Mouse (Mus musculus): ENCODE measurements around the gene Polr2h. TPM values are rescaled to one million over a fixed set of nuclear protein-coding genes. Genes with fewer than 3 reads are reported as not detected.

The Polr2h gene
- polyA plus RNA-seq, 1 experiment from 2014 or later, result 82.3 TPM

GRCm38 (mm10) chr16:20756052-20756451 lies 38.6 kb downstream of the Polr2h start:
- Histone ChIP-seq H3K27me3 (replicated peaks) (no peaks in the 10 kb centered on the region), H3K36me3 (replicated peaks) (no peaks in the 10 kb centered on the region), H3K9ac (no peak overlapping the region), H3K27ac (no peak overlapping the region), H3K4me1 (no peaks in the 10 kb centered on the region), H3K4me3 (no peak overlapping the region), H3K4me2 (no peak overlapping the region), H3K9me3 (no peaks in the 10 kb centered on the region)
- ATAC-seq (replicated peaks), result no peak
- WGBS, result 96% methylated on average over 5 of the region's 5 CpGs

GRCm38 (mm10) chr16:20757385-20757784 lies 39.9 kb downstream of the Polr2h start:
- Histone ChIP-seq H3K9me3 (no peaks in the 10 kb centered on the region), H3K4me3 (no peak overlapping the region), H3K27ac (no peak overlapping the region), H3K4me2 (no peak overlapping the region), H3K27me3 (replicated peaks) (no peaks in the 10 kb centered on the region), H3K4me1 (no peaks in the 10 kb centered on the region), H3K36me3 (replicated peaks) (no peaks in the 10 kb centered on the region), H3K9ac (no peak overlapping the region)
- 74% methylated on average over 1 of the region's 1 CpGs for WGBS
- ATAC-seq (replicated peaks), result no peak

- Histone ChIP-seq H3K36me3 (replicated peaks) (no peaks in the 10 kb centered on the region), H3K27ac (no peak overlapping the region), H3K4me2 (no peak overlapping the region), H3K9me3 (no peaks in the 10 kb centered on the region), H3K9ac (no peak overlapping the region), H3K27me3 (replicated peaks) (no peaks in the 10 kb centered on the region), H3K4me3 (no peak overlapping the region), H3K4me1 (no peaks in the 10 kb centered on the region)
- ATAC-seq (replicated peaks), result no peak
- WGBS, result 9% methylated on average over 3 of the region's 3 CpGs
These were observed 44.2 kb downstream of the Polr2h start for GRCm38 (mm10) chr16:20761681-20762080.

GRCm38 (mm10) chr16:20765244-20765643 lies 47.8 kb downstream of the Polr2h start:
- Histone ChIP-seq H3K9me3 (no peaks in the 10 kb centered on the region), H3K4me2 (no peak overlapping the region), H3K4me3 (no peak overlapping the region), H3K9ac (no peak overlapping the region), H3K27me3 (replicated peaks) (no peaks in the 10 kb centered on the region), H3K36me3 (replicated peaks) (no peaks in the 10 kb centered on the region), H3K4me1 (no peaks in the 10 kb centered on the region), H3K27ac (no peak overlapping the region)
- ATAC-seq (replicated peaks), result no peak
- 53% methylated on average over 9 of the region's 9 CpGs for whole genome bisulfite sequencing

Other genes with a start within 250 kb of the Polr2h start
- gene Eif2b5, start 218.8 kb upstream of the Polr2h start, polyA plus RNA-seq (2015; fragmentation: Nextera tagmentation; extraction: Ambion mirVana), result 96.2 and 100 TPM in 2 replicates
- gene Dvl3, start 200.7 kb upstream of the Polr2h start, polyA plus RNA-seq (2015; fragmentation: Nextera tagmentation; extraction: Ambion mirVana), result 42.0 and 43.8 TPM in 2 replicates
- 1,259 and 1,287 TPM in 2 replicates for gene Ap2m1, start 182.2 kb upstream of the Polr2h start, polyA plus RNA-seq (2015; fragmentation: Nextera tagmentation; extraction: Ambion mirVana)
- 85.8 and 86.2 TPM in 2 replicates for gene Abcf3, start 169.1 kb upstream of the Polr2h start, polyA plus RNA-seq (2015; fragmentation: Nextera tagmentation; extraction: Ambion mirVana)
- gene Vwa5b2, start 128.2 kb upstream of the Polr2h start, polyA plus RNA-seq (2015; fragmentation: Nextera tagmentation; extraction: Ambion mirVana), result 20.4 and 24.0 TPM in 2 replicates
- gene Eef1akmt4, start 106.1 kb upstream of the Polr2h start, polyA plus RNA-seq (2015; fragmentation: Nextera tagmentation; extraction: Ambion mirVana), result 8.5 and 10.4 TPM in 2 replicates
- 0.21 TPM in 1 of 2 replicates, not detected in the other for gene Gm49333, start 106.1 kb upstream of the Polr2h start, polyA plus RNA-seq (2015; fragmentation: Nextera tagmentation; extraction: Ambion mirVana)
- gene Alg3, start 105.9 kb upstream of the Polr2h start, polyA plus RNA-seq (2015; fragmentation: Nextera tagmentation; extraction: Ambion mirVana), result 40.8 and 42.9 TPM in 2 replicates
- 33.5 and 35.8 TPM in 2 replicates for gene Camk2n2, start 96.4 kb upstream of the Polr2h start, polyA plus RNA-seq (2015; fragmentation: Nextera tagmentation; extraction: Ambion mirVana)
- 17.1 and 19.9 TPM in 2 replicates for gene Ece2, start 87.8 kb upstream of the Polr2h start, polyA plus RNA-seq (2015; fragmentation: Nextera tagmentation; extraction: Ambion mirVana)
- 355 and 359 TPM in 2 replicates for gene Psmd2, start 66.0 kb upstream of the Polr2h start, polyA plus RNA-seq (2015; fragmentation: Nextera tagmentation; extraction: Ambion mirVana)
- 146 and 148 TPM in 2 replicates for gene Eif4g1, start 49.4 kb upstream of the Polr2h start, polyA plus RNA-seq (2015; fragmentation: Nextera tagmentation; extraction: Ambion mirVana)
- gene Fam131a, start 24.4 kb upstream of the Polr2h start, polyA plus RNA-seq (2015; fragmentation: Nextera tagmentation; extraction: Ambion mirVana), result 58.1 and 58.5 TPM in 2 replicates
- 33.7 and 33.8 TPM in 2 replicates for gene Clcn2, start 81 bp downstream of the Polr2h start, polyA plus RNA-seq (2015; fragmentation: Nextera tagmentation; extraction: Ambion mirVana)
- 5.6 and 5.7 TPM in 2 replicates for gene Chrd, start 15.5 kb downstream of the Polr2h start, polyA plus RNA-seq (2015; fragmentation: Nextera tagmentation; extraction: Ambion mirVana)
- 1.3 and 1.7 TPM in 2 replicates for gene Thpo, start 16.8 kb downstream of the Polr2h start, polyA plus RNA-seq (2015; fragmentation: Nextera tagmentation; extraction: Ambion mirVana)

All from midbrain, embryonic 15.5 days (tissue).